Mouse (Mus musculus): ENCODE measurements around the gene Taok1.

DNA sequence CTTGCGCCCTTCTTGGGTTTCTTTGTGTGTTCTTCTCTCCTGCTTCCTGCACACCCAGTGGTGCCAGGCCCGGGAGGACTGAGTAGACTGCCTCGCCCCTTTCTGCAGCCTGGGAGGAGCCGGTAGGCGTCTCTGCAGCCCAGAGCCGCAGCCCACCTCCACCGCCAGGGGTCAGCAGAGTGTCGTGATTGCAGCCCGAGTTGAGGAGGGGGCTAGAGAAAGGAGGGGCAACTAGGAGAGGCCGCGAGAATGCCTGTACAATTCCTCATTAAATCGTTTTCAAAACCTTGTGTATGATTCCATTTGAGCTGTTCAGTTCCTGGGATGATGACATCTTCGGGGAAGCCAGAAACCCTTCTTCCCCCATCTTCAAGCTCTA lies 116.5 kb downstream of the Taok1 start:
- TF ChIP-seq CTCF (conservative IDR thresholded peaks at IDR 0.05; ENCODE audit: insufficient read depth, insufficient read length, low read depth, low read length) (peak; percentile 93), POLR2A (IDR thresholded peaks at IDR 0.05; ENCODE audit: low read depth, low read length) (no peak)
